12 mouse cellular contexts compared by ENCODE assay signal in genomic region chr14:96908737-96909136, GRCm38 (mm10).
DNase-seq lines count a peak whose midpoint lies in the region; ATAC-seq and TF ChIP-seq lines count a peak whose summit lies in the region.
"Had no signal": no experiment of that assay in that cellular context is flagged by ENCODE, and none has a peak within 500 bp of the region (broad histone marks: within the 10 kb centered on the region; RNA-seq: fewer than 3 reads in every experiment).

No protein-coding gene starts in this region.

- ATAC-seq in megakaryocyte-erythroid progenitor cell, adult 5-6 weeks (replicated peaks; ENCODE audit: low FRiP score, low TSS enrichment, poor library complexity, severe bottlenecking) = peak; percentile 87

- H3K4me3 ChIP-seq in left cerebral cortex, adult 2 months = no peak overlapping the region
- no peak overlapping the region for H3K4me3 ChIP-seq in heart, embryonic 10.5 days
- H3K4me3 ChIP-seq: erythroblast, embryonic 14.5 days had no signal

- intact Hi-C loops in left cerebral cortex, adult 2 months (cut with DNase I) = loop anchor here (1.0 to 10.0 kb wide), 3 partner anchors 408 to 959 kb away; no protein-coding TSS in a partner anchor
- intact Hi-C loops in left cerebral cortex, postnatal 4 days (cut with DNase I) = loop anchor here (2.0 to 10.0 kb wide), 2 partner anchors 394 to 960 kb away; partner anchors contain the start of gene Klhl1

- TF ChIP-seq CTCF in left cerebral cortex, adult 2 months (IDR thresholded peaks at IDR 0.05) = peak; percentile 70

- H3K36me3 ChIP-seq in heart, embryonic 10.5 days = no peaks in the 10 kb centered on the region

- no peak overlapping the region for H3K27ac ChIP-seq in left cerebral cortex, adult 2 months
- no peak overlapping the region for H3K27ac ChIP-seq in heart, embryonic 10.5 days
- H3K27ac ChIP-seq: macrophage had no signal

- 4% methylated on average over 2 of the region's 2 CpGs for WGBS in heart, embryonic 10.5 days

- H3K4me1 ChIP-seq in heart, embryonic 10.5 days = no peaks in the 10 kb centered on the region

- no peaks in the 10 kb centered on the region for H3K27me3 ChIP-seq in heart, embryonic 10.5 days (ENCODE audit: insufficient read depth, poor library complexity, severe bottlenecking)

- DNase-seq in left cerebral cortex, adult 2 months (ENCODE audit: extremely low spot score in 1 of 2, low spot score in 2 of 2) = no peak
- no peak for DNase-seq in left cerebral cortex, postnatal 4 days
- peak; percentile 7 for DNase-seq in Muller cell, postnatal 12 days (ENCODE audit: inconsistent ontology term)
- peak; percentile 64 for DNase-seq in embryo, embryonic 11 days
- no peak for DNase-seq in gastrocnemius, postnatal 10 days
- DNase-seq in testis, postnatal 14 days (ENCODE audit: low spot score) = no peak
- DNase-seq in heart, embryonic 10.5 days (ENCODE audit: low spot score) = no peak
- DNase-seq: adrenal gland, adult 8-10 months; right cerebral cortex, postnatal 25 days had no signal

- H3K9me3 ChIP-seq in heart, embryonic 10.5 days = no peaks in the 10 kb centered on the region

Comparison
In these comparisons a context has a peak if more than half of its experiments do, and no peak if none do; other contexts are left out.
1. DNase-seq: peak in Muller cell, postnatal 12 days (single experiment) and embryo, embryonic 11 days (single experiment); none in left cerebral cortex, adult 2 months (0 of 2), left cerebral cortex, postnatal 4 days (single experiment), gastrocnemius, postnatal 10 days (single experiment), testis, postnatal 14 days (single experiment) and heart, embryonic 10.5 days (single experiment).